Mouse (Mus musculus) testis, adult 2 months (tissue): Measurements from ENCODE around the gene Ugt2a3.

Source experiments
- CTCF ChIP-seq: fragments of 200-500 bp; IDR thresholded peaks from 2 replicates; pipeline ENCODE4 v1.5.1; 2012; ENCODE audit warnings: low read depth, mild to moderate bottlenecking, inconsistent platforms, low read length, moderate library complexity; ENCODE audit not compliant: control insufficient read depth, insufficient read depth, insufficient replicate concordance
- POLR2A ChIP-seq: fragments of 200-500 bp; IDR thresholded peaks from 2 replicates; pipeline ENCODE4 v1.6.1; 2012; ENCODE audit warnings: low read depth, mild to moderate bottlenecking, inconsistent platforms, low read length, moderate library complexity; ENCODE audit not compliant: control insufficient read depth

- TF ChIP-seq POLR2A (no peak), CTCF (no peak)
Measured at GRCm38 (mm10) chr5:87340461-87340860, 3.5 kb upstream of the Ugt2a3 start.
